Mouse (Mus musculus): ENCODE results near the gene Plpp3. TPM values are rescaled to one million over a fixed set of nuclear protein-coding genes. Genes with fewer than 3 reads are reported as not detected.

The Plpp3 gene
- total RNA-seq, 2 experiments from 2014 or later = 110 to 114 TPM

DNA sequence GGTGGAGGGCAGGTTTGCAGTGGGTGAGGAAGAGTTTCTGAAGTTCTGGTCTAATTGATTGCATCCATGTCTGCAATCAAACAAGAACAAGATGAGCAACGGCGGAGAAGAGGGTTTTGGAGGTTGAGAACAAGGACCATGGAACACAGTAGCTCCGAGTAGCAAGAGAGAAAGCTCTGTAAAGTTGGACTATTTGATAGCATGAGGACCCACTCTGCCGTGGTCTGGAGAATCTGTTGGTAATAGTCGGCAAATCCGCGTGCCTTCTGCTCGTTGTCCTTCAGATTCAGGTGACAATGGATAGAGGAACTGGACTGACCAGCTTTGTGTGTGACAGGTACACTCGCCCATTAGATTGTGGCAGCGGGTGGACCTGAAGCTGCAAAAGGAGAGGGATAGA lies 87.8 kb downstream of the Plpp3 start:
- DNase-seq (ENCODE audit: extremely low spot score in 1 of 2, low spot score in 2 of 2) = no peak
- intact Hi-C loops (cut with DNase I) = no loop called here

DNA sequence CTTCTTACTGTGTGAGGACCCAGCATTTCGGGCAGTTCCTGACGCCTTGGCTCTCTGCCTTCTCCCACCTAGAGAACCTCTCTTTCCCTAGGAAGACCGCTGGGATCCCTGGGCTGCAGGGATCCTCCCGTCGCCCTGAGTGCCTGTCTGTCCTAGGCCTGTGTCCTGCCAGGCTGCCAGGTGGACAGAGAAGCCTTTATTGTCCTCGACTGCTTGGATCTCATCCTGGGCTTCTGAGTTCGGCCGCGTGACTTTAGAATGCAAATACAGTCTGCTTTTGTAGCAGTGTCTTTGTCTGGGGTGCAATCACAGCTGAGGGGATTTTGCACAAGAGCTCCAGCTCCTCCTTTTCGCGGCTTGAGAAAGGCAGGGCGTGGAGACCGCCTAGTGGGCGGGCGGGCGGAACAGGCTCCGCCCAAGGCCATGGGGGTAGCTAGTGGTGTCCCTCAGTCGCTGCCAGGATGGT lies 88.4 kb downstream of the Plpp3 start:
- intact Hi-C loops (cut with DNase I) = no loop called here
- DNase-seq (ENCODE audit: extremely low spot score in 1 of 2, low spot score in 2 of 2) = peak; percentile 51 to 59

DNA sequence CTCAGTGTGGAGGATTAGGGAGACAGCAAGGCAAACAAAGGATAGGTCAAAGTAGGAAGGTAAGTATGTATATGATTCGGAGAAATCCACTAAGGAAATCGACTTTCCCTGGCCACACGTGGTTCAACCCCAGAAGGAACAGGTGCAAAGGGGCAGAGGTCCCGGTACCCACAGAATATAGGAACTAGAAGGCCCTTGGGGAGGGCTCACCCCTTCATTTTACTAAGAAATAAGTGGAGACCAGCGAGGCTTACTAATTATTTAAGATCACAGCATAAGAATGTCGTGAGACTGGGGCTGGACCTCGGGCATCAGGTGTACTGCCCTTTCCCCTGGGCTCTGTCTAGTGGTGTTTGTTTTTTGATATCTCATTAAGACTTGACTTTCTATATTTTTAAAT lies 89.2 kb downstream of the Plpp3 start:
- no peak for DNase-seq (ENCODE audit: extremely low spot score in 1 of 2, low spot score in 2 of 2)
- intact Hi-C loops (cut with DNase I) = no loop called here

DNA sequence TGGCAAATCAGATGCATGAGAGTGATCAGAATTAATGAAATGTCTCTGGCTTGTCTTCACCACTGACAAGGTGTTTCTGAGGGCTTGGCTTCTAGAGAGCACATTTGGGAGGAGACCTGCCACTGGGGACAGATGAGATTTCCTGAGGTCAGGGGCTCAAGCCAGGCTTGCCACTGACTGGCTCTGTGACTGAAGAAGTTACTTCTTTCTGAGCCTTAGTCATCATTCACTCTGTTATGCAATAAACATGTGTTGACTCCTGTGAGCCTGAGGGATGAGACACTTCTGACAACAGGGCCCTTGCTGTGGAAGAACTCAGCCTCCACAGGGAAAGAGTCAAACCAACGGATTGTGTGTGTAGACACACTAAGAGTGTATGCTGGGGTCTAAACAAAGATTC lies 91.0 kb downstream of the Plpp3 start:
- intact Hi-C loops (cut with DNase I) = no loop called here
- no peak for DNase-seq (ENCODE audit: extremely low spot score in 1 of 2, low spot score in 2 of 2)

DNA sequence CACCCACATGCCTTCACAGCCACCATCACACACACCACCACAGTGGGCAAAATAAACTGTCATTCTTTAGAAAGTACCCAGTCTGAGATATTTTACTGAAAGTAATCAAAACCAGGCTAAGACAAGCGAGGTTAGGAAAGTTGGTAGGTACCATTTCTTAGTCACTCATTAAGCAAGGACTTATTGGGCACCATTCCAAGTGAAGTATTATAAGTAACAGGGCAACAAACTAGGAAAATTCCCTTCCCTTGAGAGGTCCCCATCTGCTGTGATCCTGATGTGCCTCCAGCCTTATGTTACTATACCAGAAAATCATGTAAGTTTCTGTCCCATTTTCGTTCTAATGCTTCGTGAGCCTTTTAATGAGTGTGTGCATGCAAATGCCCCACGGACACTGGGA lies 92.1 kb downstream of the Plpp3 start:
- intact Hi-C loops (cut with DNase I) = no loop called here
- no peak for DNase-seq (ENCODE audit: extremely low spot score in 1 of 2, low spot score in 2 of 2)

DNA sequence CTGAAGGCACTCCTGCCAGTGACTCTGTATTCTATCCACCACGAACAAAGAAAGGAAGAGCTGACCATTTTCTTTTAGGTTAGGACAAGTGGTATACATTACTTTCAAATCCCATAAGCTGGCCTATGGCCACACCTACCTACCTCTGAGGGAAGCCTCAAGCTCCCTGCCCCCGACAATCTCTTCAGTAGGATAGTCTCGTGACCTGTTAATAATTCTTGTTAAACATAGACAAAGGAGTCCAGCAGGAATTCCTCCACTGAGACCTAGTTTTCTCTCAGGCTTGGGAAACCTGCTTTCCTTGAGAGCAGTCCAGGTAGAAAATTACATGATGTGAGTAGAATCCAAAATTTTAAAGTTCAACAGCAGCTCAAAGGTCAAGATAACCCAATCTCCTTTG lies 93.8 kb downstream of the Plpp3 start:
- intact Hi-C loops (cut with DNase I) = no loop called here
- DNase-seq (ENCODE audit: extremely low spot score in 1 of 2, low spot score in 2 of 2) = no peak

DNA sequence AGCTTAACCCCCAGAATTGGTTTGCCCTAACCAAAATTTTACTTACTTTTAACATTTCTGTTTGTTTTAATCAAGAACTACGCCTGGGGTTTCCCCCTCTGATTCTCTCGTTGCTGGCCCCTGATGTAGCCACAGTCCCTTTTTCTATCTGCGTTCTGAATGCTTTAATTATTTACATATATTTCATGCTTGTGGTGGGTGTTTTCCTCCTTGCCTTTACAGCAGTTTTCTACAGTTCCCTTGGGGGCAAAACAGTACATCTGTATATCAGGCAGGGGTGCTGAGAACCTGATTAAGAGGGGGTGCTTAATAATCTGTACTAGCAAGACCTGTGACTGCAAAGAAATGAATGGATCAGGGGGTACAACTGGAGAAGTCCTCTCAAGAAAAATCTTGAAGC lies 94.9 kb downstream of the Plpp3 start:
- intact Hi-C loops (cut with DNase I) = no loop called here
- no peak for DNase-seq (ENCODE audit: extremely low spot score in 1 of 2, low spot score in 2 of 2)

DNA sequence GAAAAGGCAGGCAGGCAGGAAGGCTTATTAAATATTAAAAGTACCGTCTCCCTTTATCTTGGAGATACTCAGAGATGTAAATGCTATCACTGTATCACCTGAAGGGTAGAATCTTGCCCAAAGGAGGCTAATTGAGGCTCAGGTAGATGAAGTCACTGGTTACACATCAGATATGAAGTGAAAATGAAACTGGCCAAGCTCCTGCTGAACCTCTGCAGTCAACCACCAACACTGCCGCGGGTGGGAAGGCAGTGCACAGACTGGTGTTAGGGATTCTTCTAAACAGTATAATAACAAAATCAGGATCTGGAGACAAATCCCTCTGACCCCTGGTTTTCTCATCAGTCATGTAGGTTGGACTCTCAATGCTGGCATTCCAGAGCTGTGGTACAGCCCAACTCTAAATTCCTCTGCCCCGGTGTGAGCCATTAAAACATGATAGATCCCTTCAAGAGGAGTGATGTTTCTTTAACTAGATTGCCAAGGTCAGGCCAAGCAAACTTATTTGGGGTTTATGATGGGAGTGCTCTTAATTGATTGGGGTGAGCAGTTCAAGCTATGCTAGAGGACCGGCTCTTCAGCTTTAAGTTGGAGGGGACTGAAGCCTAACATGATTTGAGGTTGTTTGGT lies 95.5 kb downstream of the Plpp3 start:
- no peak for DNase-seq (ENCODE audit: extremely low spot score in 1 of 2, low spot score in 2 of 2)
- intact Hi-C loops (cut with DNase I) = no loop called here

DNA sequence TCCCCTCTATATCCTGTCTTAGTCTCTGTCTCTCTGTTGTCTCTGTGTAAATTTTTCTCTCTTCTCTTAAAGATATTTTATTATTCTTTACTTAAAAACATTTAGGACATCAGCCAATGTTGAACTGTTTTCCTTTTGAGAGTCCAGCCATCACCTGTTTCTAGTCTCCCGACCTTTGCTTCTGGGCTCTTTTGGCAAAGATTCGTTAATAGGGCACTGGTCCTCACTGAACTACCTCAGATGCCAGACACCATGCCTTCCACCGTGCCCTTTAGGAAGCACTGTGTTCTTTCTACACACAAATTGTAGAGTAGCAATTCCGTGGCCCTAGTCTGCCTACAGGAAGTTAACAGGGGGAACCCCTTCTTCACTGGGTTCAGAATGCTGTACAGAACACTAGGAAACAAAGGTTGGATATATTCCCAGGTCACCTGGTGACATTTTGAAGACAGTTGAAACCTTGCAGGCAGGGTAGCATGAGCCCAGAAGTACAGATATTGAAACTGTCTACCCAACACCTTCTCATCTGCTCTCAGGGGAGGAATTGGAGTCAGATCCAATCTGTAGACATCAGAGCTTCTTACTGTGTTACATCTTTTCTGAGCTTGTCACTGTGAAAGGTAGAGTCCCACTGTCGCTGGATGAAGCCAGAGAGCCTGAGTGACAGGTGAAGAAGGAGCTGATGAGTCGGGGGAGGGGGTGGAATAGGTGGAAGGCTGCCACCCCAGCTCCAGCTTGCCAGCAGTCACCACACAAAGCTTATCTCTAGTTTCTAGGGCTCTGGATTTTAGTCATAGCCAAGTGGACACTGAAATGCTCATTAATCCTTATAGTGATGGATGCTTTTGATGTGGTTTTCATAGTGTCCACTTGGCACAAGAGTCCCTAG lies 96.5 kb downstream of the Plpp3 start:
- intact Hi-C loops (cut with DNase I) = no loop called here
- DNase-seq (ENCODE audit: extremely low spot score in 1 of 2, low spot score in 2 of 2) = no peak

DNA sequence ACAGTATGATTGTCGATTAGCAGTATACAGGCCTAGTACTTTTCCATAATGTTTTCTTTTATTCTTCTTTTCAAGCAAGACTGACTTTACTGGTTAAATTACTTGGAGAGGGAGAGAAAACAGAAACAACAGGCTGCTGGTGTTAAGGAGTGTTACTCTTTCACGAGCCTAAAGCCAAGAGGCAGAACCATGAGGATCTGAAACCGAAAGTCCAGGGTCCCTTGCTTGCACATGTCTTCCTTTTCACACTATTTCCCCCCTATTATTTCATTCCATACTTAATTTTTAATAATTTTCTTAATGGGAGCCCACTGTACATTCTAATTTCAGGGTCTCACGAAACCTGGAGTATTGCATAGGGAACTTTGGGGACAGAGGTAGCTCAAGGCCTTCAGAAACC lies 97.2 kb downstream of the Plpp3 start:
- no peak for DNase-seq (ENCODE audit: extremely low spot score in 1 of 2, low spot score in 2 of 2)
- intact Hi-C loops (cut with DNase I) = no loop called here

DNA sequence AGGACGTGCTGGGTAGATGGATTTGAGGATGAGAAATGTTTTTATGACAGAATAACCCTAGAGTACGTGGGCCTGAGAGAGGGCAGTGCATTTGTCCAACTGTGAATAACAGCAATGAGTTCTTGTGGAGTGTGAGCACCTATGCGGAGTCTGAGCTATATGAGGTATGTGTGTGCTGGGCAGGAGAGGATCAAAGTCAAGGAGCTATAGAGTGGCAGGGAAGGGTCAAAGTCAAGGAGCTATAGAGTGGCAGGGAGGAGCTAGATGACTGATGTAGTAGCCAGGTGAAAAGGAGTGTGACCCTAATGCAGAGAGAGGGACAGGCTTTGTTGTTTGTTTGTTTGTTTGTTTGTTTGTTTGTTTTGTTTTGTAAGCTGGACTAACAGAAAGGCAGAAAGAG lies 98.0 kb downstream of the Plpp3 start:
- intact Hi-C loops (cut with DNase I) = no loop called here
- no peak for DNase-seq (ENCODE audit: extremely low spot score in 1 of 2, low spot score in 2 of 2)

DNA sequence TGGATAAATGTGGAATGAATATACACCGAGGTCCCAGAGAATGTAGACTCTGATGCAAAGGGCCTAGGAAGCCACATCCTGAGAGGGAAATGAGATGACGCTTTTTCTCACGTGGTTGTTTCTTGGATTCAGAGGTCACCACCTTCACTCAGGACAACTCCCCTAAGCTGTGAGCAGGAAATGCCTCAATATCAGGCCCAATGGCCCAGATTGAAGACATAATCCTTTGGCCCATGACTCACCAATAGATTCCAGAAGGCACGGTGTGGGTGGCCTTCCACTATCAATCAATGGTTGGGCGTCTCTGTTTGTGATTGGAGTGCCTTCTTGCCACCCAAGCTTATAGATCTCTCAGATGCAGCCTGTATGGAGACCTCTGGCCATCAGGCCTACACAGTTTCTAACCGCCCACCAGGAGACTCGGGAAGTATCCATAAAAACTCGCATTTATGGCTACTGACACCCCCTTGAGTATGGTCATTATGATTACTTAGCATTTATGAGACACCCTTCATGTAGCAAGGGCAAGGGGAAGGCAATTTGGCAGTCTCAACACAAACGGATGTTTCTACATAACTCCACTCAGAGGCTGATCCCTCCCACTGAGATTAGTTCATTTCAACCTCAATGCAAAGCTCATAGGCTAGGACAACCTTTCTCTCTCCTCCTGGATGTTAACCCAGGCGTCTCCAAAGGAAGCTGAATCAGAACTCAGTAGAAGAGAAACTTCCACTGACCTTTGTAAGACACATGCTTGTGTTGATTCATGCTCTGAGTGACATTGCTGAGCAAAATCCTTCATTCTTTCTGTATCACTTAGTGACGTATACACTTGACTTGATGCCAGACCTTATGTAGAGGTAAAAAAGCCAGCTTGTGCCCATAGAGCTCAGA lies 100.8 kb downstream of the Plpp3 start:
- no peak for DNase-seq (ENCODE audit: extremely low spot score in 1 of 2, low spot score in 2 of 2)
- intact Hi-C loops (cut with DNase I) = no loop called here

DNA sequence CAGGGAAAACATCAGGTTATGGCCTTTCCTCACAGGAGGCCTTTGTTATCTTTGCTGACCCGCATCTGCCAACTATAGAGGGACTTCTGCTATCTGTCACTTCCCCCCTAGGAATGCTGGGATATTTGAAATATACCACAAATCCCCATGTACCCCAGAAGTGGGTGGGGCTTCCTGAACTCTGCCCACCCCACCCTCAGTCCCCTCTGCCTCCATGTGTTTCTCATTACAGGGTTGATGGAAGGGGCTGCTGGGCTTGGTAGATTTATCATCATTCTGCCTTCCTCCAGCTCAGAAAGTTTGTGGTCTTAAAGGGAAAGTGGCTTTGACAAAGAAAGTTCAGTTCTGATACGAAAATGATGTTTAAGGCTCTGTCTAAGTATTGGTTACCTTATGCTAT lies 103.2 kb downstream of the Plpp3 start:
- intact Hi-C loops (cut with DNase I) = no loop called here
- no peak for DNase-seq (ENCODE audit: extremely low spot score in 1 of 2, low spot score in 2 of 2)

DNA sequence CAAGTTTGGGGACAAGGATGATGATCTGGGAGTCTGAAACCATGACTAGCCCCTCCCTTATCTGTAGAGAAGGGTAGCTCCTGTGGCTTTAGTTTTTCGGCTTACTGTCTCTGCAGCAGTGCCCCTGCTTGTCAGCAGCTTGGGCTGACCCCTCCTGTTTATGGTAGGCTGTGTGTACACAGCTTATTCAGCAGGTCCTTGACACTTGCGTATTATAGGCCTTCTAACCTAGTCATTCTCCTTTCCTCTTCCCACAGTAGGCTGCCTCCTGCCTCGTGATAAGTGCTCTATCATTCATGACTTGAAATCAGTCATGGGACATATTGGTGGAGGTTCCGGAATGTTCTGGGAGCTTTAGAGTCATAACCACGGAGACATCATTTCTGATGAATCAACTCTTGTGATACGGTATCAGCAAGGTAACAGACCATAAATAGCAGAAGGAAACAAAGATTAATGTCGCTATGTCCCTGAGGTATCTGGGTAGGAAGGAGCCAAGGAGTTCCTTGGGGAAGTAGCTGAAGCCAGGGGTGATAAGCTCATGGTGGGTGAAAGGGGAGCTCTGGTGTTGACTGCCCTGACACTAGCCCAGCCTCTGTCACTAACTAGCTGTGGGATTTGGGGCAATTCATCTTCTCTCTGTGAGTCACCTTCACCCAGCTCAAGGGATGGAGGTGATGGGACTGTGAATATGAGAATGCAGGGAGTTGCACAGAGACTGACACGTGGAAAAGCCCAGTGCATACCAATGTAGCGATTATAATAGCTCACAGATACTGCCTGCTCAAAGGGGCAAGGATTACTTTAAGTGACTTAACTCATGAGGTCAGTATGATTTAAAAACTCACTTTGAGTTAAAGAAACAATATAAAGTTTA lies 104.0 kb downstream of the Plpp3 start:
- intact Hi-C loops (cut with DNase I) = no loop called here
- no peak for DNase-seq (ENCODE audit: extremely low spot score in 1 of 2, low spot score in 2 of 2)

DNA sequence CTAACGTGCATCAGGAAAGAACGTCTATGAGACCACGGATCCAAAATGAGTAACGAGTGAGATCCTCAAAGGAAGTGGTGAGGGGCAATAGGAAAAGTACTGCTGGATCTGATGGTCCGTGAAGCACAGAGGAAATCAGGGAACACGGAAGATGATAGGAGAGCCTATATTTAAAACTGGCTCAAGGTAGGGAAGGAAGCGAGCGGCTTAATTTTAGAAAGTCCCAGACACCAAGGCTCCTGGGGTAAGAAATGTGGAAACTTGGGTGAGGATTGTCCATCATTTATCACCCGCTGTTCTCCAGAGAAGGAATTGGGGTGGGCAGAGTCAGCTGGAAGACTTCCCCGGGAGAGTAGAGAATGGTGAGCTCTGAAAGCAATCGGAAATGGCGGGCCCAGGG lies 105.2 kb downstream of the Plpp3 start:
- intact Hi-C loops (cut with DNase I) = no loop called here
- no peak for DNase-seq (ENCODE audit: extremely low spot score in 1 of 2, low spot score in 2 of 2)

DNA sequence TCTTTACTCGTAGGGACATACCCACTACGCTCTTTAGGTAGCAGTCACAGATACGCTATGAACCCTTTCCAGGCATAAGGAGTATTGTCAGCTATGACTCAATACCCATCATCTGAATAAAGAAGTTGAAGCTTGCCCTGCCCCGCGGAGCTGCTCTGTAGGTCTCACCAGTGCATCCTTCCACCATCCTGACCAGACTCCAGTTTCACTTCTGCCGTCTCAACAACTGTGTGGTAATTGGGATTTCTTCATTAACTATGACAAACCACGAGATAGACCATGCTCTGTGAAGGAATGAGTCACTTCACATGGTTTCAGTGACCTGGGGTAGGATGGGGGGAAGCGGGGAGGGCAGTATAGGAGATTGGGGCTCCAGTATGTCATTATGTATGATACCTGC lies 106.5 kb downstream of the Plpp3 start:
- intact Hi-C loops (cut with DNase I) = no loop called here
- DNase-seq (ENCODE audit: extremely low spot score in 1 of 2, low spot score in 2 of 2) = no peak

DNA sequence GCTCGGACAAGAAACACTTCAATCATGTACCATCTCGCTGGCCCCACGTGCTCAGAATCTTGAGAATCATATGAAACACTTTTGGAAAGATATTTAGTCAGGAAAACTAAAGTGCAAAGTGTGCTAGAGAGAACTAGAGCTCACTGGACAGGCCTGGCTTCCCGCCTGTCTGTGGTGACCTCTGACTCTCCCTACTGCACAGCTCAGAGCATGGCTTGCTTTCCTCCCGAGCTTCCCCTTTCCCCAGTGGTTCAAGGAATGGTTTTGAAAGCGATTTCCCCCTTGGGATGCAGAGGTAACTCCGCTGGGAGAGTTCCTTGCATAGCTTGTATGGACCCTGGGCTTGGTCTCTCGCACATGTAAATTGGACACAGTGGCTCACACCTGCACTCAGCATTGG lies 107.9 kb downstream of the Plpp3 start:
- DNase-seq (ENCODE audit: extremely low spot score in 1 of 2, low spot score in 2 of 2) = no peak
- intact Hi-C loops (cut with DNase I) = no loop called here

DNA sequence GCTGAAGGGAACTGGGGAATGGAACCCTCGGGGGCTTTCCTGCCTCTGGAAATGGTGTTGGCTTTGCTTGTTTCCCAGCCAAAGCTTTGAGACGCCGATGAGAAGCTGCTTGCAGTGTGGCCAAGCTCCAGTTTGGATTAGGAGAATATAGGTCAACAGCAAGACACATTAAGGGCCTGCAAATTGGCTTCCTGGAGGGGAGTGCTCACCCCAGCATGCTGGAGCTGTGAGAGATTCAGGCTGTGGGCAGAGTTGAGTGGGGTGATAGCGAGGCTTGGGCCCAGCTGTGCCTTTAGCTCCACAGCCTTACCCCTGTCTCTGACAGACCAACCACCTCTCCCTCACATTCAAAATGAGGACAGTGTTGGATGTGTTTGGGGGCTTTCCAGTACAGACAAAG lies 108.5 kb downstream of the Plpp3 start:
- no peak for DNase-seq (ENCODE audit: extremely low spot score in 1 of 2, low spot score in 2 of 2)
- intact Hi-C loops (cut with DNase I) = no loop called here
